Mouse (Mus musculus) heart, embryonic 16.5 days (tissue): ENCODE results near the gene Pdp2. TPM values are rescaled to one million over a fixed set of nuclear protein-coding genes. Genes with fewer than 3 reads are reported as not detected.
"Not testable (repeated sequence)": the region's sequence is repeated elsewhere in the genome, so short reads cannot be mapped to it uniquely, and the experiment has no call there.

ENCODE experiments used
- ATAC-seq: fragments of 200-750 bp; cut with Nextera tagmentation; replicated peaks from 2 replicates; pipeline ENCODE4 v1.8.0; 2017; ENCODE audit warnings: moderate number of reproducible peaks; ENCODE audit not compliant: insufficient read depth, low FRiP score; ENCODE audit errors: extremely low read depth
- H3K27ac ChIP-seq: fragments of 300-500 bp; sonication (generic); 2 replicates; pipeline ENCODE4 v1.5.1; 2014; ENCODE audit warnings: mild to moderate bottlenecking, low read length, control low read depth, moderate library complexity
- H3K27me3 ChIP-seq: fragments of 300-500 bp; sonication (generic); 2 replicates; pipeline ENCODE4 v1.6.1; 2014; ENCODE audit warnings: low read length, mixed read lengths; ENCODE audit not compliant: control insufficient read depth, insufficient read depth
- H3K36me3 ChIP-seq: fragments of 300-500 bp; sonication (generic); 2 replicates; pipeline ENCODE4 v1.6.1; 2014; ENCODE audit not compliant: control insufficient read depth, insufficient read depth
- H3K4me1 ChIP-seq: fragments of 300-500 bp; sonication (generic); 2 replicates; pipeline ENCODE4 v1.6.1; 2014; ENCODE audit warnings: low read length, mixed read lengths; ENCODE audit not compliant: control insufficient read depth, insufficient read depth
- H3K4me2 ChIP-seq: fragments of 300-500 bp; sonication (generic); 2 replicates; pipeline ENCODE4 v1.6.1; 2014; ENCODE audit warnings: low read depth, mild to moderate bottlenecking, control low read depth, low read length
- H3K4me3 ChIP-seq: fragments of 300-500 bp; sonication (generic); 2 replicates; pipeline ENCODE4 v1.5.1; 2014; ENCODE audit warnings: mild to moderate bottlenecking, control low read depth, low read length
- H3K9ac ChIP-seq: fragments of 300-500 bp; sonication (generic); 2 replicates; pipeline ENCODE4 v1.6.1; 2014; ENCODE audit warnings: low read length, control low read depth
- H3K9me3 ChIP-seq: fragments of 300-500 bp; sonication (generic); replicated peaks from 2 replicates; pipeline ENCODE4 v1.6.1; 2016; ENCODE audit warnings: low read length; ENCODE audit not compliant: control insufficient read depth
- WGBS: fragments of 180-500 bp; shearing (Covaris S2); extraction: QIAGEN DNeasy Blood & Tissue Kit; methylation state at CpG from one replicate; pipeline ENCODE4 v1.1.7; 2014; 5-methylcytosine and 5-hydroxymethylcytosine counted together
- polyA plus RNA-seq: library from polyadenylated mRNA; unstranded; fragments of >200 nt; fragmentation: Nextera tagmentation; extraction: Ambion mirVana; gene quantifications from 2 replicates; pipeline ENCODE4 v1.2.1, GENCODE M21; 2015

The Pdp2 gene
- polyA plus RNA-seq, 1 experiment from 2014 or later, result 6.2 TPM

GRCm38 (mm10) chr8:104565457-104565798 lies 25.8 kb upstream of the Pdp2 start:
- Histone ChIP-seq H3K4me3 (no peak overlapping the region), H3K27ac (no peak overlapping the region), H3K4me1 (peaks cover 4% of the 10 kb centered on the region), H3K27me3 (no peaks in the 10 kb centered on the region), H3K4me2 (no peak overlapping the region), H3K9ac (no peak overlapping the region), H3K36me3 (no peaks in the 10 kb centered on the region), H3K9me3 (no peaks in the 10 kb centered on the region)
- 94% methylated on average over 5 of the region's 5 CpGs for WGBS
- ATAC-seq, result no peak; the same call in 1 of the 2 replicates

DNA sequence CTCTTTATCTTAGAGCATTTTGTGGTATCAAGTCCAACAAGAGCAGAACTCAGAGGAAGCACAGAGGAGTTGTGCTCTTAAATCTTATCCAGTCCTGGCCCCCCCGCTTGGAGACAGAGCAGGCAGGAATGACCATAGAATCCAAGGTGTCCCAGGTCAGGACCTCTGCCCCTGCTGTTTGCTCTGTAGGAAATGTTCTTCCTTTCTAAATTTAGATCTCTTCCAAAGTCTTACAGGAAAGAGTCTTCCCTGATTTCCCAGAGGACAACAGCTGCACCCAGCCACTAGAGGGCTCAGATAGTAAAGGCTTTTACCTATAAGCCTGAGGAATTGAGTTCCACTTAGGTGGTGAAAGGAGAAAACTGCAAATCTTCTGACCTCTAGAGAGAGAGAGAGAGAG lies 21.7 kb upstream of the Pdp2 start:
- Histone ChIP-seq H3K4me3 (no peak overlapping the region), H3K27ac (no peak overlapping the region), H3K27me3 (no peaks in the 10 kb centered on the region), H3K9ac (no peak overlapping the region), H3K4me1 (peaks cover 8% of the 10 kb centered on the region), H3K36me3 (no peaks in the 10 kb centered on the region), H3K4me2 (no peak overlapping the region), H3K9me3 (no peaks in the 10 kb centered on the region)
- 22% methylated on average over 1 of the region's 1 CpGs for WGBS
- ATAC-seq, result no peak; the same call in 1 of the 2 replicates

- Histone ChIP-seq H3K36me3 (no peaks in the 10 kb centered on the region), H3K27me3 (no peaks in the 10 kb centered on the region), H3K4me3 (peak overlapping the region; percentile 63), H3K9ac (peak overlapping the region; percentile 67), H3K4me1 (peaks cover 6% of the 10 kb centered on the region; the same call in 1 of the 2 replicates), H3K27ac (no peak overlapping the region), H3K4me2 (peak overlapping the region; percentile 95), H3K9me3 (no peaks in the 10 kb centered on the region)
- peak; percentile 74 for ATAC-seq
- 5% methylated on average over 26 of the region's 26 CpGs for WGBS
These were observed 20.6 kb upstream of the Pdp2 start for GRCm38 (mm10) chr8:104570436-104571343.

- no peaks in the 10 kb centered on the region for H3K27me3 ChIP-seq
- H3K9ac ChIP-seq, result no peak overlapping the region
- WGBS, result 88% methylated on average over 3 of the region's 3 CpGs
- H3K4me2 ChIP-seq, result no peak overlapping the region
- H3K36me3 ChIP-seq, result no peaks in the 10 kb centered on the region
- no peak for ATAC-seq
- no peaks in the 10 kb centered on the region for H3K4me1 ChIP-seq
- H3K27ac ChIP-seq, result no peak overlapping the region
- H3K4me3 ChIP-seq, result no peak overlapping the region
- H3K9me3 ChIP-seq, result no peaks in the 10 kb centered on the region
These were observed 14.4 kb upstream of the Pdp2 start for GRCm38 (mm10) chr8:104576820-104577219.

GRCm38 (mm10) chr8:104577606-104578005 lies 13.6 kb upstream of the Pdp2 start:
- not testable (repeated sequence) for H3K27me3 ChIP-seq, H3K36me3 ChIP-seq, H3K4me2 ChIP-seq, ATAC-seq, H3K27ac ChIP-seq, H3K4me3 ChIP-seq, H3K9ac ChIP-seq, H3K4me1 ChIP-seq, H3K9me3 ChIP-seq
- WGBS, result 71% methylated on average over 17 of the region's 17 CpGs

DNA sequence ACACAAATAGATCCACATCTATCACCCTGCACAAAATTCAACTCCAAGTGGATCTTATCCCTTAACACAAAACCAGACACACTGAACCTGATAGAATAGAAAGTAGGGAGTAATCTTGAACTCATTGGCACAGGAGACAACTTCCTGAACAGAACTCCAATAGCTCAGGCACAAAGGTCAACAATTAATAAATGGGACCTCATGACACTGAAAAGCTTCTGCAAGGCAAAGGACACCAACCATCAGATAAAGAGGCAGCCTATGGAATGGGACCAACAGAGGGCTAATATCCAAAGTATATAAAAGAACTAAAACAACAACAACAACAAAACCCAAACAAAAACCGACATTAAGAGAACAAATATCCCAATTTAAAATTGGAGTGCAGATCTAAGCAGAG lies 6.7 kb upstream of the Pdp2 start:
- Histone ChIP-seq H3K27ac (no peak overlapping the region), H3K9me3 (no peaks in the 10 kb centered on the region; the same call in 1 of the 2 replicates), H3K4me3 (no peak overlapping the region), H3K4me1 (no peaks in the 10 kb centered on the region), H3K36me3 (no peaks in the 10 kb centered on the region), H3K9ac (no peak overlapping the region), H3K27me3 (no peaks in the 10 kb centered on the region), H3K4me2 (no peak overlapping the region)
- 39% methylated on average over 1 of the region's 1 CpGs for WGBS
- ATAC-seq, result no peak

- Histone ChIP-seq H3K4me2 (no peak overlapping the region), H3K36me3 (peaks cover 9% of the 10 kb centered on the region; the same call in 1 of the 2 replicates), H3K27ac (no peak overlapping the region), H3K9me3 (no peaks in the 10 kb centered on the region), H3K27me3 (no peaks in the 10 kb centered on the region), H3K9ac (no peak overlapping the region), H3K4me1 (peaks cover 10% of the 10 kb centered on the region), H3K4me3 (no peak overlapping the region)
- no peak for ATAC-seq
- 86% methylated on average over 3 of the region's 3 CpGs for WGBS
These were observed 967 bp upstream of the Pdp2 start for GRCm38 (mm10) chr8:104590284-104590683.

DNA sequence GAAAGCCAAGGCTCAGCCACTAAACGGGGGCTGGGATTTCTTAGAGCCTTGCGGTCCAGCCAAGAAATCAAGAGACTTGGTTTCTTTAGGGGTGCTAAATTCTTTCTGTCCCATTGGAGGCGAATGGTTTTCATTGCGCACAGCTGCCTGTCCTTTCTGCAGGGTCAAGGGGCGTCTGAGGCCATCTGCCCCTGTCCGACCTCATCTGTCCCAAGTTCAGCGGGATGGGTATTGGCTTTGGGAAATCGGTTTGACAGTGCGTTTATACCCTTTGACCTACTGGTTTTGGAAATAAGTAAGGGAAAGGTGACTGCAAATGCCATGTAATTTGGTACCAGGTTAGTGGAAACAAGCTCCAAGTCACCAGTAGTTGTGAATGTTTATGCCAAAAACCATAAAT lies 605 bp downstream of the Pdp2 start:
- peak overlapping the region; percentile 71 for H3K9ac ChIP-seq
- peak overlapping the region; percentile 63 for H3K27ac ChIP-seq
- ATAC-seq, result no peak
- no peaks in the 10 kb centered on the region for H3K27me3 ChIP-seq
- H3K4me1 ChIP-seq, result peaks cover 10% of the 10 kb centered on the region
- H3K4me2 ChIP-seq, result peak overlapping the region; percentile 76
- 3% methylated on average over 9 of the region's 9 CpGs for WGBS
- no peaks in the 10 kb centered on the region for H3K9me3 ChIP-seq
- H3K4me3 ChIP-seq, result peak overlapping the region; percentile 67
- H3K36me3 ChIP-seq, result peaks cover 11% of the 10 kb centered on the region; the same call in 1 of the 2 replicates

DNA sequence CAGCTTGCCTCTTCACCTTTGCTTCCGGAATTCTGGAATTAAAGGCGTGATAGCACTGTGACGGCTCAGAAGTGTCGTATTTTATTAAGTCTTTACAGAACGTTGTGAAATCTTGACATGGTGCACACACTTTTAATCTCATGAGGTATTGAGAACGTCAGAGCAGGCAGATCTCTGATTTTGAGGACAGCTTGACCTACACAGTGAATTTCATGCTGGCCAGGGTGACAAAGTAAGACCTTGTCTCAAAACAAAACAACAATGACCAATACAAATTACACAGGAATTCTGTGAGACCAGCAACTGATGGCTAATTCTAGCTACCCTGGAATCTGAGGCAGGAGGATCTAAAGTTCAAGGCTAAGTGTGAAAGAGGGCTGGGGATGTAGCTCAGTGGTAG lies 1.3 kb downstream of the Pdp2 start:
- Histone ChIP-seq H3K9ac (no peak overlapping the region), H3K4me1 (peaks cover 10% of the 10 kb centered on the region), H3K4me2 (0 out of 2 replicates have a peak overlapping the region, but pooled peaks have one; percentile 76), H3K36me3 (peaks cover 11% of the 10 kb centered on the region; the same call in 1 of the 2 replicates), H3K9me3 (no peaks in the 10 kb centered on the region), H3K27me3 (no peaks in the 10 kb centered on the region), H3K27ac (no peak overlapping the region), H3K4me3 (no peak overlapping the region)
- no peak for ATAC-seq
- 72% methylated on average over 6 of the region's 6 CpGs for WGBS
